14 mouse cellular contexts compared by ENCODE assay signal in genomic region chr10:111995803-111996548, GRCm38 (mm10). TPM values are rescaled to one million over a fixed set of nuclear protein-coding genes. Genes with fewer than 3 reads are reported as not detected.
A peak's percentile ranks its signal among the peaks of the same experiment; 100 is the strongest.
DNase-seq lines count a peak whose midpoint lies in the region; ATAC-seq and TF ChIP-seq lines count a peak whose summit lies in the region.
"Had no signal": no experiment of that assay in that cellular context is flagged by ENCODE, and none has a peak within 500 bp of the region (broad histone marks: within the 10 kb centered on the region; RNA-seq: fewer than 3 reads in every experiment).

No protein-coding gene starts in this region.

- TF ChIP-seq POLR2A in thymus, adult 2 months (IDR thresholded peaks at IDR 0.05; ENCODE audit: control insufficient read depth, extremely low read depth, insufficient read depth, low read length, poor library complexity) = no peak

- peak overlapping the region; percentile 65 for H3K4me2 ChIP-seq in liver, postnatal 0 days (ENCODE audit: low read depth, low read length)
- H3K4me2 ChIP-seq in stomach, postnatal 0 days (replicated peaks; ENCODE audit: low read depth) = peak overlapping the region; percentile 27; the same call in 1 of the 2 replicates
- H3K4me2 ChIP-seq: lung, embryonic 14.5 days had no signal

- TF ChIP-seq EP300 in liver, postnatal 0 days (IDR thresholded peaks at IDR 0.05; ENCODE audit: low read depth) = no peak
- no peak for TF ChIP-seq EP300 in stomach, postnatal 0 days (optimal IDR thresholded peaks at IDR 0.05)

- peak; percentile 53 for ATAC-seq in activated CD4-positive, CD25-positive, alpha-beta regulatory T cell, adult 4 months
- ATAC-seq in liver, postnatal 0 days = no peak; the same call in 1 of the 2 replicates
- ATAC-seq in stomach, postnatal 0 days (ENCODE audit: low FRiP score, low TSS enrichment) = no peak
- ATAC-seq in erythroid progenitor cell, adult 5-6 weeks (replicated peaks; ENCODE audit: low FRiP score, poor library complexity, severe bottlenecking) = no peak
- ATAC-seq: hindbrain, postnatal 0 days; midbrain, embryonic 16.5 days had no signal

- peaks cover 4% of the 10 kb centered on the region for H3K36me3 ChIP-seq in thymus, adult 2 months (ENCODE audit: control insufficient read depth, insufficient read depth, low read length)
- H3K36me3 ChIP-seq in liver, postnatal 0 days (replicated peaks; ENCODE audit: insufficient read depth, low read length) = no peaks in the 10 kb centered on the region
- H3K36me3 ChIP-seq in stomach, postnatal 0 days (ENCODE audit: control insufficient read depth, insufficient read depth, low read length) = no peaks in the 10 kb centered on the region

- H3K27ac ChIP-seq in thymus, adult 2 months (ENCODE audit: control insufficient read depth, insufficient read depth, low read length) = no peak overlapping the region
- peak overlapping the region; percentile 61 for H3K27ac ChIP-seq in liver, postnatal 0 days (ENCODE audit: low read depth)
- H3K27ac ChIP-seq in stomach, postnatal 0 days (replicated peaks) = no peak overlapping the region
- H3K27ac ChIP-seq: gastrocnemius, adult 2 months; hindbrain, postnatal 0 days had no signal

- peaks cover 11% of the 10 kb centered on the region for H3K4me1 ChIP-seq in thymus, adult 2 months (replicated peaks; ENCODE audit: control insufficient read depth, insufficient read depth, low read length)
- H3K4me1 ChIP-seq in liver, postnatal 0 days (ENCODE audit: insufficient read depth) = peaks cover 3% of the 10 kb centered on the region; the same call in 1 of the 2 replicates
- H3K4me1 ChIP-seq in stomach, postnatal 0 days (replicated peaks; ENCODE audit: control insufficient read depth, insufficient read depth) = no peaks in the 10 kb centered on the region

- H3K9me3 ChIP-seq in liver, postnatal 0 days (ENCODE audit: low read length) = no peaks in the 10 kb centered on the region
- no peaks in the 10 kb centered on the region for H3K9me3 ChIP-seq in stomach, postnatal 0 days (ENCODE audit: control insufficient read depth, low read length)

- WGBS in thymus, adult 2 months = 12% methylated on average over 11 of the region's 11 CpGs
- 48% methylated on average over 11 of the region's 11 CpGs for WGBS in liver, postnatal 0 days (ENCODE audit: insufficient replicate concordance)
- 75% methylated on average over 11 of the region's 11 CpGs for WGBS in stomach, postnatal 0 days

- no peak overlapping the region for H3K9ac ChIP-seq in liver, postnatal 0 days (replicated peaks)
- no peak overlapping the region for H3K9ac ChIP-seq in stomach, postnatal 0 days (ENCODE audit: low read length)
- H3K9ac ChIP-seq: lung, embryonic 14.5 days had no signal

- DNase-seq in thymus, postnatal 25 days = peak; percentile 14
- no peak for DNase-seq in thymus, adult 2 months
- no peak for DNase-seq in liver, postnatal 0 days
- DNase-seq in stomach, postnatal 0 days (ENCODE audit: low spot score) = no peak
- DNase-seq in cerebellum, adult 9-10 months = no peak
- DNase-seq: adrenal gland, postnatal 36 days; cerebellum, postnatal 14 days; gastrocnemius, adult 2 months; kidney, postnatal 25 days; lung, embryonic 14.5 days had no signal

- TF ChIP-seq CTCF in thymus, adult 2 months (IDR thresholded peaks at IDR 0.05; ENCODE audit: borderline replicate concordance, control insufficient read depth, extremely low read depth, insufficient read depth, low read length, poor library complexity) = no peak
- no peak for TF ChIP-seq CTCF in liver, postnatal 0 days (IDR thresholded peaks at IDR 0.05; ENCODE audit: low read depth)
- no peak for TF ChIP-seq CTCF in stomach, postnatal 0 days (IDR thresholded peaks at IDR 0.05; ENCODE audit: low read depth)

- H3K27me3 ChIP-seq in thymus, adult 2 months (ENCODE audit: control insufficient read depth, insufficient read depth, low read length) = no peaks in the 10 kb centered on the region
- H3K27me3 ChIP-seq in liver, postnatal 0 days (ENCODE audit: insufficient read depth, low read length) = no peaks in the 10 kb centered on the region
- H3K27me3 ChIP-seq in stomach, postnatal 0 days (ENCODE audit: control insufficient read depth, insufficient read depth, low read length) = no peaks in the 10 kb centered on the region

- no peak overlapping the region for H3K4me3 ChIP-seq in thymus, adult 2 months (ENCODE audit: control insufficient read depth, insufficient read depth, low read length)
- H3K4me3 ChIP-seq in liver, postnatal 0 days (ENCODE audit: low read depth, low read length) = peak overlapping the region; percentile 26
- H3K4me3 ChIP-seq in stomach, postnatal 0 days (ENCODE audit: low read depth, low read length) = no peak overlapping the region

RNA-seq across cellular contexts. Expression of gene Glipr1, which starts 6.5 kb away (rescaled TPM):
- 40.5 and 62.2 TPM in 2 replicates for polyA plus RNA-seq in thymus, adult 2 months (2012; rRNA removed)
- polyA plus RNA-seq in activated CD4-positive, CD25-positive, alpha-beta regulatory T cell, adult 4 months (2017; shearing (Covaris generic)) = 100 to 1,000 TPM; 129 to 142 TPM
- polyA plus RNA-seq in liver, postnatal 0 days (2015; fragmentation: Nextera tagmentation; extraction: Ambion mirVana) = 9.2 and 9.9 TPM in 2 replicates
- 12.9 and 16.0 TPM in 2 replicates for polyA plus RNA-seq in stomach, postnatal 0 days (2015; fragmentation: Nextera tagmentation; extraction: Ambion mirVana)
- 62.5 and 76.0 TPM in 2 replicates for total RNA-seq in erythroid progenitor cell, adult 5-6 weeks (2015; ENCODE audit: low replicate concordance)
- total RNA-seq in erythroid progenitor cell, adult 5-6 weeks (2017; ENCODE audit: low replicate concordance) = 16.2 and 16.6 TPM in 2 replicates
- total RNA-seq: hindbrain, postnatal 0 days had no signal

RNA-seq across cellular contexts. Expression of gene Krr1, which starts 23.5 kb away (rescaled TPM):
- polyA plus RNA-seq in thymus, adult 2 months (2012; rRNA removed) = 8.1 and 8.9 TPM in 2 replicates
- 10 to 100 TPM; 41.2 to 41.9 TPM for polyA plus RNA-seq in activated CD4-positive, CD25-positive, alpha-beta regulatory T cell, adult 4 months (2017; shearing (Covaris generic))
- 11.2 and 11.6 TPM in 2 replicates for polyA plus RNA-seq in liver, postnatal 0 days (2015; fragmentation: Nextera tagmentation; extraction: Ambion mirVana)
- polyA plus RNA-seq in stomach, postnatal 0 days (2015; fragmentation: Nextera tagmentation; extraction: Ambion mirVana) = 17.6 and 18.6 TPM in 2 replicates
- total RNA-seq in erythroid progenitor cell, adult 5-6 weeks (2015; ENCODE audit: low replicate concordance) = 16.8 and 21.6 TPM in 2 replicates
- total RNA-seq in erythroid progenitor cell, adult 5-6 weeks (2017; ENCODE audit: low replicate concordance) = 6.3 and 12.6 TPM in 2 replicates
